Mouse (Mus musculus) kidney, adult 2 months (tissue): ENCODE results near the gene Slc25a1.

Experiments used
- CTCF ChIP-seq: fragments of 200-500 bp; conservative IDR thresholded peaks from 2 replicates; pipeline ENCODE4 v1.5.1; 2011; ENCODE audit warnings: low read depth, mild to moderate bottlenecking, control low read depth, low read length, moderate library complexity, mixed read lengths; ENCODE audit not compliant: insufficient read depth, insufficient read length
- POLR2A ChIP-seq: fragments of 200-500 bp; IDR thresholded peaks from one replicate; pipeline ENCODE4 v1.6.1; 2011; ENCODE audit warnings: low read depth, low read length, control low read depth

DNA sequence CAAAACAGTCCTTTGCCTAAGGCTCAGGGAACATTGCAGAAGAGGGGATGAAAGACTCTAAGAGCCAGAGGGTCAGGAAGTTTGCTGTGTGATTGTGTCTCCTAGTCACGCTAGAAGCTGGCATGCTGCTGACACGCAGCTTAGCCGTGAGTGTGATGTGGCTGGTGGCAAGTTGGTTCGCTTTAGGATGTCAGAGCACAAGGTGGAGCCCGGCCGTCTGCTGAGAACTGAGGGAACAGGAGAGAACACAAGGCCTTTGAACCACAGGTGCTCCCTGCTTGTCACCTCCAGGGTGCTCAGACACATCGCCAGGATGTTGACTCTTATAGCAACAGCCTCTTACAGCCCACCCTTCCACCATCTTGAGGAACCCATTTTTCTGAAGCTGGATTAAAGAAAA, 34.1 kb upstream of the Slc25a1 start:
- TF ChIP-seq CTCF (no peak), POLR2A (no peak)
